Mouse (Mus musculus) stomach, postnatal 0 days (tissue): ENCODE measurements around the gene Prkar1a. TPM values are rescaled to one million over a fixed set of nuclear protein-coding genes. Genes with fewer than 3 reads are reported as not detected.

Experiments used
- ATAC-seq: fragments of 200-750 bp; cut with Nextera tagmentation; 2 replicates; pipeline ENCODE4 v1.8.0; 2017; ENCODE audit not compliant: low FRiP score, low TSS enrichment
- DNase-seq: peaks from one replicate; pipeline ENCODE4 v3.0.0-alpha.2; 2016; ENCODE audit warnings: low spot score
- H3K27ac ChIP-seq: fragments of 300-500 bp; sonication (generic); replicated peaks from 2 replicates; pipeline ENCODE4 v1.5.1; 2014; ENCODE audit warnings: mild to moderate bottlenecking, control low read depth
- H3K27me3 ChIP-seq: fragments of 300-500 bp; sonication (generic); 2 replicates; pipeline ENCODE4 v1.6.1; 2014; ENCODE audit warnings: low read length; ENCODE audit not compliant: control insufficient read depth, insufficient read depth
- H3K36me3 ChIP-seq: fragments of 300-500 bp; sonication (generic); 2 replicates; pipeline ENCODE4 v1.6.1; 2014; ENCODE audit warnings: low read length, mixed read lengths; ENCODE audit not compliant: control insufficient read depth, insufficient read depth
- H3K4me1 ChIP-seq: fragments of 300-500 bp; sonication (generic); replicated peaks from 2 replicates; pipeline ENCODE4 v1.6.1; 2014; ENCODE audit warnings: antibody characterized with exemption; ENCODE audit not compliant: control insufficient read depth, insufficient read depth
- H3K4me2 ChIP-seq: fragments of 300-500 bp; sonication (generic); replicated peaks from 2 replicates; pipeline ENCODE4 v1.6.1; 2014; ENCODE audit warnings: low read depth, mild to moderate bottlenecking, control low read depth, moderate library complexity
- H3K4me3 ChIP-seq: fragments of 300-500 bp; sonication (generic); 2 replicates; pipeline ENCODE4 v1.5.1; 2014; ENCODE audit warnings: low read depth, low read length, control low read depth
- H3K9ac ChIP-seq: fragments of 300-500 bp; sonication (generic); 2 replicates; pipeline ENCODE4 v1.6.1; 2014; ENCODE audit warnings: mild to moderate bottlenecking, low read length, control low read depth, mixed read lengths
- H3K9me3 ChIP-seq: fragments of 300-500 bp; sonication (generic); 2 replicates; pipeline ENCODE4 v1.6.1; 2016; ENCODE audit warnings: low read length; ENCODE audit not compliant: control insufficient read depth
- CTCF ChIP-seq: IDR thresholded peaks from 2 replicates; pipeline ENCODE4 v1.5.1; 2016; ENCODE audit warnings: antibody characterized with exemption, low read depth, mild to moderate bottlenecking, moderate library complexity
- EP300 ChIP-seq: optimal IDR thresholded peaks from 2 replicates; pipeline ENCODE3; 2016; ENCODE audit warnings: antibody characterized with exemption
- WGBS: fragments of 180-500 bp; shearing (Covaris S2); extraction: QIAGEN DNeasy Blood & Tissue Kit; methylation state at CpG from one replicate; pipeline ENCODE4 v1.1.7; 2014; 5-methylcytosine and 5-hydroxymethylcytosine counted together
- polyA plus RNA-seq: library from polyadenylated mRNA; unstranded; fragments of >200 nt; fragmentation: Nextera tagmentation; extraction: Ambion mirVana; gene quantifications from 2 replicates; pipeline ENCODE4 v1.2.1, GENCODE M21; 2015

Gene Prkar1a
- polyA plus RNA-seq, 1 experiment from 2014 or later: 177 TPM

DNA sequence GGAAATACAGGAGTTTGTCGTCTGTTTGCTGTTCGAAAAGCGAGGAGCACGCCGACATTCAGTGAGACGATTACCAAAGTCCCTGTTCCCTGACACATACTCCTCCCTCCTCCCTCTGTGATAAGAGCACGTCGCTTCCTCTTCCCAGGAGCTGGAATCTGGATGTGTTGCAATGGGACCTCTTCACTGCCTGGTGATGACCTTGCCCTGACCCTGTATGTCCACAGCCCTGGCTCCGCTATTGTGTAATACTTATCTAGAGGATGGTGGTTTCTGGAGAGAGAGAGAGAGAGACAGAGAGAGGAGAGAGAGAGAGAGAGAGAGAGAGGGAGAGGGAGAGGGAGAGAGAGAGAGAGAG lies 56.8 kb downstream of the Prkar1a start:
- Histone ChIP-seq H3K36me3 (no peaks in the 10 kb centered on the region), H3K27me3 (no peaks in the 10 kb centered on the region), H3K4me1 (no peaks in the 10 kb centered on the region), H3K9me3 (no peaks in the 10 kb centered on the region), H3K27ac (no peak overlapping the region), H3K4me3 (no peak overlapping the region), H3K9ac (no peak overlapping the region), H3K4me2 (peak overlapping the region; percentile 14; the same call in 1 of the 2 replicates)
- WGBS: 45% methylated on average over 9 of the region's 9 CpGs
- TF ChIP-seq CTCF (no peak), EP300 (no peak)
- ATAC-seq: no peak
- DNase-seq: no peak

DNA sequence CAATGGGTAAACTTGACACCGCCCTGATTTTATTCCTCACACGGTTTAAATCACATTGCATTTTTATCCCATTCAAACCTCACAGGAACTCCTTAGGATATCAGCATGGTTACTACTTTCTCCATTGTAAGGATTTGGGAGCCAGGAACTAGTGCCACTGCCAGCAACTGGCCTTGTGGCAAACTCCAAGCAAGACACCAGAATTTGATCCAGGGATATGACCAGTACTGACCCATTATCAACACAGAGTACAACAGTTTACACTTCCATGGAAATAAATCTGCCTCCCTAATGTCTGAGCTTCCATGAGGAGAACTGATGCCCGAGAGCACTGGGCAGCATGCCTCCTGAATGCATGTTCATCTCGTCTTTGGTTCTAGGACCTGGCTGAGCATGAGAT lies 57.4 kb downstream of the Prkar1a start:
- no peak for DNase-seq

DNA sequence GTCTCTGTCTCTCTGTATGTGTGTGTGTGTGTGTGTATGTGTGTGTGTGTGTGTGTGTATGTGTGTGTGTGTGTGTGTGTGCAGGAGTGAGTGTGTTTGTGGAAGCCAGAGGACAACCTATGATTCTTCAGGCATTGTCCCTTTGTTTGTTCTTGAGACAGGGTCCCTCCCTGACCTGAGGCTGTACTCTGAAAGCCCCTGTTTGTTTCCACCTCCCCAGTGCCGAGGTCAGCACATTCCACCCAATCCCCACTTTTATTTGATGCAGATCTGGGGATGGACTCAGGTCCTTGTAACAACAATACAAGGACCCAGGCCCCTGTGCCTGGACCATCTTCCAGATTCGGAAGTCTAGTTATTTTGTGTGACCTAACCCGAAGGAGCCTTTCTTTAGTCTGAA lies 58.2 kb downstream of the Prkar1a start:
- Histone ChIP-seq H3K36me3 (no peaks in the 10 kb centered on the region), H3K9ac (no peak overlapping the region), H3K27ac (no peak overlapping the region), H3K27me3 (no peaks in the 10 kb centered on the region), H3K9me3 (no peaks in the 10 kb centered on the region), H3K4me3 (no peak overlapping the region), H3K4me1 (no peaks in the 10 kb centered on the region), H3K4me2 (no peak overlapping the region)
- no peak for ATAC-seq
- no peak for DNase-seq
- TF ChIP-seq CTCF (no peak), EP300 (no peak)
- 55% methylated on average over 3 of the region's 3 CpGs for WGBS

More for the DNA sequence above, 57.4 kb downstream of the Prkar1a start:
- Histone ChIP-seq H3K9ac (no peak overlapping the region), H3K4me3 (no peak overlapping the region), H3K4me1 (no peaks in the 10 kb centered on the region), H3K27ac (no peak overlapping the region), H3K36me3 (no peaks in the 10 kb centered on the region), H3K27me3 (no peaks in the 10 kb centered on the region), H3K9me3 (no peaks in the 10 kb centered on the region), H3K4me2 (no peak overlapping the region)
- ATAC-seq: no peak
- TF ChIP-seq CTCF (no peak), EP300 (no peak)
- 56% methylated on average over 4 of the region's 4 CpGs for WGBS

DNA sequence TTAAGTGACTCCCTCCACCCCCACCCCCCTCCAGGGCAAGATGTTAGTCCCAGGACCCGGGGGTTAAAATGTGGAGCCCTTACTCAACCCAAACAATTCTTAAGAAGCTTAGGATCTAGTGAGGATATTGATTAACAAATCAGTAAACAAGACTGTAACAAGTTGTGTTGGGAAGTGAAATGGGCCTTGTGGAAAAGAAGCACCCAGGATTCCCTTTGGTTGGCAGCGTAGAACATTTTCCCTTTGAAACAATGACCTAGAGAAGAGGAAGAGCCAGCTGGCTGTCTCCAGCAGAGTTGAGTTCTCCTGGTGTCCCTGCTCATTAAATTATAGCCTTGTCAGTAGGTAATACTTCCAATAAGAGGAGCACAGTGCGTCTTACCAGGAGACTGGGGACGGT lies 59.6 kb downstream of the Prkar1a start:
- TF ChIP-seq CTCF (no peak), EP300 (no peak)
- no peak for DNase-seq
- Histone ChIP-seq H3K4me3 (no peak overlapping the region), H3K27me3 (no peaks in the 10 kb centered on the region), H3K9ac (no peak overlapping the region), H3K4me1 (no peaks in the 10 kb centered on the region), H3K36me3 (no peaks in the 10 kb centered on the region), H3K4me2 (no peak overlapping the region), H3K9me3 (no peaks in the 10 kb centered on the region), H3K27ac (no peak overlapping the region)
- ATAC-seq: no peak
- WGBS: 93% methylated on average over 4 of the region's 4 CpGs

DNA sequence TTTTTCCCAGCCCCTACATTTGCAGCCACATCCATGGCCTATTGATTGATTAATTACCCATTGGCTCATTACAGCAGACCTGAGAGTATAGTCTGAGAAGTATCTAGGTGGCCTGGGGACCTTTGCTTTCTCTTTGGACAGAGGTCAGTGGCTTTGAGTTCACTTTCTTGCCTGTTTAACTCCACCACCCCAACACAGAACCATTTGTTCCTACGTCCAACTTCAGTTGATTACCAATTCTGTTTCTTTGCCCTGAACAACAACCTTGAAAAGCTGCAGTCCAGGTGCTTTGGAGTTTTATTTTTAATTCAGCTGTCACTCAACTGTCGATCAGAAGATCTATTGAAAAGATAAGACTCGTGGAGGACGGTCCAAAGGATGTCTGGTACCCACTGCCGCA lies 60.3 kb downstream of the Prkar1a start:
- Histone ChIP-seq H3K27me3 (no peaks in the 10 kb centered on the region), H3K4me3 (no peak overlapping the region), H3K36me3 (no peaks in the 10 kb centered on the region), H3K9me3 (no peaks in the 10 kb centered on the region), H3K4me2 (no peak overlapping the region), H3K27ac (no peak overlapping the region), H3K9ac (no peak overlapping the region), H3K4me1 (no peaks in the 10 kb centered on the region)
- DNase-seq (no peak), ATAC-seq (no peak)
- WGBS: 75% methylated on average over 5 of the region's 5 CpGs
- TF ChIP-seq EP300: no peak
- TF ChIP-seq CTCF: no peak

DNA sequence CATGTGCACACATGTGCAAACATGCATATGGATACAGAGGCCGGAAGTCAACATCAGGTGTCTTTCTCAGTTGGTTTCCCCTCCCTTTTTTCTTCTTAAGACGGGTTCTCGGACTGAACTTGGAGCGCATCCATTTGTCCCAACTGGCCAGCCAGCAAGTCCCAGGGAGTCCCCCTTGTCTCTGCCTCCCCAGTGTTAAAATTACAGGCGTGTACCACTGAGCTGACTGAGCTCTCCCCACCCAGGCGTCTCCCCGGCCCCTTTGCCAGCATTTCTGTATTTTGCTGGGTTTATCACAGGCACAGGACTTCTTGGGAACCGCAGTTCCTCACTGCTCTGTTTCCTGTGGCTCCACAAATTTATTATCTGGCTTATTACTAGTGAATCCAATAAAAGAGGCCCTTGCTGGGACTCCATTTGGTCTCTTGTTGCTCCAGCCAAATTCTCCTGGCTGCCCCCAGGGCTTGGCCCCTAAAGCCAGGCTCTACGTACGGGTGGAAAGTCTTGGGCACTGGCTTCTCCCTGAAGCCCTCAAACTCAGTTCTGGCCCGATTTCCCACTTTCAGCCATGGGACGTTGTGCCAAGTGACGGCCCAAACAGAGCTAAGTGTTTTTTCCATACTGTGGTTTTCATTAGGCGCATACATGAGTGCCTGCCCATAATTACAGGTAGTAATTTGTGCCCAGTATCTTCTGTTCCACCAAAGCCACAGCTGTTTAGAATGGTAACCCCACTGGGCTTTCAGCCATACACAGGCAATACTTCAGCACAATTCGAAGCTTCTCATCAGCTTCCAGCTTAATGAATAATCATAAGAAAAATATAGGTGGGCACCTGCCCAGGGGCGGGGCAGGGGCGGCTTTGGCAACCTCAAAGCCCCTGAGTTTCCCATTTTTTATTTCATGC lies 65.4 kb downstream of the Prkar1a start:
- Histone ChIP-seq H3K27me3 (no peaks in the 10 kb centered on the region), H3K27ac (no peak overlapping the region), H3K9ac (no peak overlapping the region), H3K4me3 (no peak overlapping the region), H3K36me3 (no peaks in the 10 kb centered on the region), H3K4me1 (no peaks in the 10 kb centered on the region), H3K9me3 (no peaks in the 10 kb centered on the region), H3K4me2 (no peak overlapping the region)
- WGBS: 83% methylated on average over 17 of the region's 17 CpGs
- TF ChIP-seq CTCF: no peak
- TF ChIP-seq EP300: no peak
- ATAC-seq (no peak), DNase-seq (no peak)
